Mouse (Mus musculus) testis, adult 2 months (tissue): ENCODE measurements around the gene Dph5.

Source experiments
- CTCF ChIP-seq: fragments of 200-500 bp; IDR thresholded peaks from 2 replicates; pipeline ENCODE4 v1.5.1; 2012; ENCODE audit warnings: low read depth, mild to moderate bottlenecking, inconsistent platforms, low read length, moderate library complexity; ENCODE audit not compliant: control insufficient read depth, insufficient read depth, insufficient replicate concordance
- POLR2A ChIP-seq: fragments of 200-500 bp; IDR thresholded peaks from 2 replicates; pipeline ENCODE4 v1.6.1; 2012; ENCODE audit warnings: low read depth, mild to moderate bottlenecking, inconsistent platforms, low read length, moderate library complexity; ENCODE audit not compliant: control insufficient read depth

DNA sequence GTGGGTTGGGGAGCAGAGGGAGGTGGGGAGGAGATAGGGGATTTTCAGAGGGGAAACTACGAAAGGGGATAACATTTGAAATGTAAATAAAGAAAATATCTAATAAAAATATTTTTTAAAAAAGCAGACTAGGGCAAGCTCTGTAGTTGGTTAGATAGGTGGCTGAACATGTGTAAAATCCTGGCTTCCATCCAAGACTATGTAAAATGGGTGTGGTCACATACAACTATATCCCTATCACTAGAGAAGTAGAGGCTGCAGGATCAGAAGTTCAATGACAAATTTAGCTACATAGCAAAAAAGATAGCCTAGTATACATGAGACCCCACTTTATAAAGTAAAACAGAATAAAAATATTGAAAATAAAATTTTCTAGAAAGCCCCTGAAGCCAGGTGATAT, 10.5 kb upstream of the Dph5 start:
- no peak for TF ChIP-seq CTCF
- TF ChIP-seq POLR2A = no peak
